Mouse (Mus musculus) intestine, postnatal 0 days (tissue): ENCODE data around the gene Itih2. TPM values are rescaled to one million over a fixed set of nuclear protein-coding genes. Genes with fewer than 3 reads are reported as not detected.
A peak's percentile ranks its signal among the peaks of the same experiment; 100 is the strongest.

ENCODE experiments used
- ATAC-seq: fragments of 200-750 bp; cut with Nextera tagmentation; 2 replicates; pipeline ENCODE4 v1.8.0; 2017; ENCODE audit warnings: mild to moderate bottlenecking, moderate TSS enrichment, moderate library complexity
- H3K27ac ChIP-seq: fragments of 300-500 bp; sonication (generic); 2 replicates; pipeline ENCODE4 v1.5.1; 2014; ENCODE audit warnings: mild to moderate bottlenecking, low read depth, low read length, moderate library complexity
- H3K27me3 ChIP-seq: fragments of 300-500 bp; sonication (generic); replicated peaks from 2 replicates; pipeline ENCODE4 v1.6.1; 2014; ENCODE audit warnings: low read length, mixed read lengths; ENCODE audit not compliant: control insufficient read depth, insufficient read depth
- H3K36me3 ChIP-seq: fragments of 300-500 bp; sonication (generic); 2 replicates; pipeline ENCODE4 v1.6.1; 2014; ENCODE audit warnings: mild to moderate bottlenecking, moderate library complexity; ENCODE audit not compliant: control insufficient read depth, insufficient read depth
- H3K4me1 ChIP-seq: fragments of 300-500 bp; sonication (generic); replicated peaks from 2 replicates; pipeline ENCODE4 v1.6.1; 2014; ENCODE audit warnings: antibody characterized with exemption, low read length, mixed read lengths; ENCODE audit not compliant: control insufficient read depth, insufficient read depth
- H3K4me2 ChIP-seq: fragments of 300-500 bp; sonication (generic); replicated peaks from 2 replicates; pipeline ENCODE4 v1.6.1; 2014; ENCODE audit warnings: low read depth, mild to moderate bottlenecking, moderate library complexity
- H3K4me3 ChIP-seq: fragments of 300-500 bp; sonication (generic); 2 replicates; pipeline ENCODE4 v1.5.1; 2014; ENCODE audit warnings: low read depth, low read length
- H3K9ac ChIP-seq: fragments of 300-500 bp; sonication (generic); 2 replicates; pipeline ENCODE4 v1.6.1; 2014; ENCODE audit warnings: mild to moderate bottlenecking, low read depth, low read length
- H3K9me3 ChIP-seq: fragments of 300-500 bp; sonication (generic); 2 replicates; pipeline ENCODE4 v1.6.1; 2016; ENCODE audit warnings: mixed run types; ENCODE audit not compliant: control insufficient read depth
- CTCF ChIP-seq: sonication (generic); IDR thresholded peaks from 2 replicates; pipeline ENCODE4 v1.5.1; 2016; ENCODE audit warnings: low read depth, mild to moderate bottlenecking, control low read depth, antibody characterized with exemption, moderate library complexity
- WGBS: fragments of 180-500 bp; shearing (Covaris S2); extraction: QIAGEN DNeasy Blood & Tissue Kit; methylation state at CpG from one replicate; pipeline ENCODE4 v1.1.7; 2014; 5-methylcytosine and 5-hydroxymethylcytosine counted together
- polyA plus RNA-seq: library from polyadenylated mRNA; unstranded; fragments of >200 nt; fragmentation: Nextera tagmentation; extraction: Ambion mirVana; gene quantifications from 2 replicates; pipeline ENCODE4 v1.2.1, GENCODE M21; 2015

Gene Itih2
- polyA plus RNA-seq, 1 experiment from 2014 or later: 0.10 TPM

- Histone ChIP-seq H3K4me2 (no peak overlapping the region), H3K27me3 (no peaks in the 10 kb centered on the region), H3K36me3 (no peaks in the 10 kb centered on the region), H3K4me1 (no peaks in the 10 kb centered on the region), H3K9me3 (no peaks in the 10 kb centered on the region), H3K9ac (no peak overlapping the region), H3K4me3 (no peak overlapping the region), H3K27ac (no peak overlapping the region)
- WGBS: 75% methylated on average over 2 of the region's 2 CpGs
- ATAC-seq: no peak
- TF ChIP-seq CTCF: no peak
Measured at GRCm38 (mm10) chr2:10137320-10137719, 6.1 kb upstream of the Itih2 start.

DNA sequence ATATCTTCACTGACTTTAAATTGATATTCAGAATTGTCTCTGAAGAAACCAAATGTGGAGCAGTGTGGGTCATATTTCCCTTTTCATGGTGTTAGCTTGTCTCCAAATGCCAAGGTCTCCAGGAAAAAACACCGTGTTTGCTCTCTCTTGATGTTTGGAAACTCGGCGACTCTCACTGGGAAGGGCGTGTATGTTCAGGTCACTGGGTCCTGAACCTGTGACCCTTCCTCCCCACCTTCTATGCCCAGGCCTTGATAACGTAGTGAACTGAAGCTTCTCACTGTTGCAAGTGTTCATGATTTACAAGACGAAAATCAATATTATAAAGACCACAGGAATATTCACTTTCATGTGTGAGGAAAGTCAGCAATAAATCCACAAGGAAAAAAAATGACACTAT, 2.7 kb upstream of the Itih2 start:
- Histone ChIP-seq H3K27me3 (no peaks in the 10 kb centered on the region), H3K9me3 (no peaks in the 10 kb centered on the region), H3K36me3 (no peaks in the 10 kb centered on the region), H3K4me3 (no peak overlapping the region), H3K4me1 (no peaks in the 10 kb centered on the region), H3K9ac (no peak overlapping the region), H3K27ac (no peak overlapping the region), H3K4me2 (no peak overlapping the region)
- no peak for ATAC-seq
- no peak for TF ChIP-seq CTCF
- 35% methylated on average over 6 of the region's 6 CpGs for WGBS

GRCm38 (mm10) chr2:10132128-10132527, 932 bp upstream of the Itih2 start:
- no peak overlapping the region for H3K4me3 ChIP-seq
- no peak overlapping the region for H3K9ac ChIP-seq
- H3K27me3 ChIP-seq: no peaks in the 10 kb centered on the region
- no peaks in the 10 kb centered on the region for H3K9me3 ChIP-seq
- no peak overlapping the region for H3K4me2 ChIP-seq
- no peaks in the 10 kb centered on the region for H3K36me3 ChIP-seq
- WGBS: 88% methylated on average over 1 of the region's 1 CpGs
- no peaks in the 10 kb centered on the region for H3K4me1 ChIP-seq
- no peak for ATAC-seq
- TF ChIP-seq CTCF: no peak
- H3K27ac ChIP-seq: no peak overlapping the region

GRCm38 (mm10) chr2:10130341-10130990, 730 bp downstream of the Itih2 start:
- Histone ChIP-seq H3K4me3 (no peak overlapping the region), H3K9ac (no peak overlapping the region), H3K36me3 (no peaks in the 10 kb centered on the region), H3K4me1 (no peaks in the 10 kb centered on the region), H3K27ac (no peak overlapping the region), H3K9me3 (no peaks in the 10 kb centered on the region), H3K4me2 (no peak overlapping the region), H3K27me3 (no peaks in the 10 kb centered on the region)
- 47% methylated on average over 8 of the region's 8 CpGs for WGBS
- no peak for ATAC-seq
- no peak for TF ChIP-seq CTCF

DNA sequence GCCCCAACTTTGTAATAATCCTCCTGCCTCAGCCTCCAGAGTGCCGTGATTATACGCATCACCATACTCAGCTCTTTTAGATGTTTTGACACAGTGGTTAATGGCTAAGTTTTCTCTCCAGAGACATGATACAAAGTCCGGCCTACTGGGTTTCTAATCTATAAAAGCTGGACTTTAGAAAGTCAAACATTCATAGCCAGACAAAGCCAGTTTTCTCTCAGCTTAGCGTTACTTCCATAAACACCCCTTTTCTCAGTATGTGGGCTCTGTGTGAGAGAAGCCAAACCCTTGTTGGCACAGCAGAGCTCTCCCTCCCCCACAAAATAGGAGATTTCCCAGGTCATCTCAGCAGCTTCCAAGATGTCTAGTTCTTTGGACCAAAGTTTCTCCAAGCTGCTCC, 2.6 kb downstream of the Itih2 start:
- no peaks in the 10 kb centered on the region for H3K27me3 ChIP-seq
- H3K9me3 ChIP-seq: no peaks in the 10 kb centered on the region
- no peak overlapping the region for H3K4me2 ChIP-seq
- H3K9ac ChIP-seq: no peak overlapping the region
- 51% methylated on average over 4 of the region's 4 CpGs for WGBS
- H3K27ac ChIP-seq: no peak overlapping the region
- no peak overlapping the region for H3K4me3 ChIP-seq
- peak; percentile 41; the same call in 1 of the 2 replicates for ATAC-seq
- no peak for TF ChIP-seq CTCF
- H3K36me3 ChIP-seq: no peaks in the 10 kb centered on the region
- no peaks in the 10 kb centered on the region for H3K4me1 ChIP-seq

- Histone ChIP-seq H3K27me3 (no peaks in the 10 kb centered on the region), H3K9me3 (no peaks in the 10 kb centered on the region), H3K27ac (no peak overlapping the region), H3K4me3 (no peak overlapping the region), H3K4me1 (no peaks in the 10 kb centered on the region), H3K36me3 (no peaks in the 10 kb centered on the region), H3K9ac (no peak overlapping the region), H3K4me2 (no peak overlapping the region)
- ATAC-seq: no peak
- TF ChIP-seq CTCF: no peak
- 81% methylated on average over 5 of the region's 5 CpGs for WGBS
Measured at GRCm38 (mm10) chr2:10127471-10127870, 3.7 kb downstream of the Itih2 start.

- Histone ChIP-seq H3K4me1 (no peaks in the 10 kb centered on the region), H3K27me3 (no peaks in the 10 kb centered on the region), H3K9ac (no peak overlapping the region), H3K36me3 (no peaks in the 10 kb centered on the region), H3K27ac (no peak overlapping the region), H3K4me3 (no peak overlapping the region), H3K4me2 (no peak overlapping the region), H3K9me3 (no peaks in the 10 kb centered on the region)
- TF ChIP-seq CTCF: no peak
- 82% methylated on average over 4 of the region's 4 CpGs for WGBS
- ATAC-seq: no peak
Measured at GRCm38 (mm10) chr2:10126122-10126521, 5.1 kb downstream of the Itih2 start.
